Mouse (Mus musculus) thymus, adult 2 months (tissue): ENCODE measurements around the gene Il9.
A peak's percentile ranks its signal among the peaks of the same experiment; 100 is the strongest.

Experiments
- CTCF ChIP-seq: fragments of 200-500 bp; IDR thresholded peaks from 2 replicates; pipeline ENCODE4 v1.5.1; 2012; ENCODE audit warnings: mild to moderate bottlenecking, control low read depth, low read length, moderate library complexity, borderline replicate concordance; ENCODE audit not compliant: control insufficient read depth, poor library complexity, insufficient read depth; ENCODE audit errors: extremely low read depth
- POLR2A ChIP-seq: fragments of 200-500 bp; IDR thresholded peaks from 2 replicates; pipeline ENCODE4 v1.6.1; 2012; ENCODE audit warnings: mild to moderate bottlenecking, low read length, control low read depth, moderate library complexity; ENCODE audit not compliant: control insufficient read depth, poor library complexity, insufficient read depth; ENCODE audit errors: extremely low read depth

DNA sequence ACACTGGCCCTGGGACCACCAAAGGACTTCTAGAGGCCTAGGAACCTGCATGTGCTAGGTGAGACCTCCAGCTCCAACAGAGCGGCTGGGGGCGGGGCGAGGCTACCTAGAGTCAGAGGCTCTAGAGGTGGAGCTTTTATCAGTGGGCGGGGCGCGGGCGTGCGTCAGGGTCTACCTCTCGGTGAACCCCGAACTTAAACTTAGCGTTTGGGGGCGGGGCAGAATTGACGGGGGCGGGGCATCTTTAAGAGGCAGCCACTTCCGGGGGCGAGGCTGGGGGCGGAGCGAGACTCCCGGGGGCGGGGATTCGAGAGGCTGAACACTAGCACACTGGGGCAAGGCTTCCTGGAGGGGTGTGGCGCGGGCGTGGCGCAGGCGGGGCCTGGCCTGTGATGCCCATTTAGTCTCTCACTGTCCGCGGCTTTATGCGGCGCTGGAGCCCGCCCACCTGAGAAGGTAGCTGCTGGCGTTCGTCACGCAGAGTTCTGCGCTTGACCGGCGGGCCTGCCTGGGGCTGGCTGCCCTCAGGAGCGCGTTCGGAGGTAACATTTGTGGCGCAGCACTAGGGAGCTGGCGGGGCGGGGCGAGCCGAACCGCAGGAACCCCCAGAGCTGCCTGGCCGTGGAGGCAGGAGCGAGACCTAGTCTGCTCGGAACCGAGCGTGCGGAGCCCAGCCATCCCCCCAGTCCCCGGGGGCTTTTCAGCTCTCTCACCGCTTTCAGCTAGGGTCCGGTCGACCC lies 40.2 kb upstream of the Il9 start, which contains the start of gene Fbxl21:
- TF ChIP-seq POLR2A (peak; percentile 25; the same call in 1 of the 2 replicates), CTCF (no peak)
